Mouse (Mus musculus): ENCODE measurements at regions not wholly inside any gene's neighbourhood (a gene's known extent, or its start where the extent isn't known, plus 50 kb on each side); places are given as distances from the start of the nearest gene placed in this dataset.

DNA sequence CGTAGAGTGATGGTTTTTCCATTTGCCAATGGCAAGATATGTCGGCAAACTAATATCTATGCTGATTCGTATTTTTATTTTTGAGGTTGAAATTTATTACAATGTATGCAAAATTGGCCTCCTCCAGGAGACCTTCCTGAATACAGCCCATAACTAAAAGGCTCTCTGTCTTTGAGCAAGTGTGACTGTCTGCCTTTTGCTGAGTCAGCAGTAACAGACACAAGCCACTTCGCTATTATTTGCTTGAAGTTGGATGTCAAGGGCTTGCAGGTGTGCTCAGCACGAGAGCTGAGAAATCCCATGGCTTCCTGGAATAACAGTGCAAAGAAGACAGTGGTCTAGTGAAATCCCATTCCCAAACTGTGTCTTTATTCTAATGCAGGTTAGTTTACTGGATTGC lies 56.9 kb downstream of the Dmrt2 start:
- Histone ChIP-seq H3K4me2 (ENCODE audit: low read depth, low read length, severe bottlenecking) (no peak overlapping the region), H3K4me1 (replicated peaks; ENCODE audit: control insufficient read depth, insufficient read depth, low read length) (no peaks in the 10 kb centered on the region), H3K36me3 (ENCODE audit: control insufficient read depth, insufficient read depth, low read length) (no peaks in the 10 kb centered on the region), H3K4me3 (ENCODE audit: low read depth, low read length) (no peak overlapping the region), H3K9ac (ENCODE audit: low read length) (no peak overlapping the region), H3K27ac (ENCODE audit: low read depth, low read length) (no peak overlapping the region), H3K27me3 (ENCODE audit: control insufficient read depth, insufficient read depth, low read length) (no peaks in the 10 kb centered on the region), H3K9me3 (ENCODE audit: control insufficient read depth, low read length) (no peaks in the 10 kb centered on the region)
- no peak for ATAC-seq (replicated peaks; ENCODE audit: low FRiP score)
- WGBS, result 90% methylated on average over 5 of the region's 5 CpGs
- no peak for DNase-seq (ENCODE audit: low spot score)

DNA sequence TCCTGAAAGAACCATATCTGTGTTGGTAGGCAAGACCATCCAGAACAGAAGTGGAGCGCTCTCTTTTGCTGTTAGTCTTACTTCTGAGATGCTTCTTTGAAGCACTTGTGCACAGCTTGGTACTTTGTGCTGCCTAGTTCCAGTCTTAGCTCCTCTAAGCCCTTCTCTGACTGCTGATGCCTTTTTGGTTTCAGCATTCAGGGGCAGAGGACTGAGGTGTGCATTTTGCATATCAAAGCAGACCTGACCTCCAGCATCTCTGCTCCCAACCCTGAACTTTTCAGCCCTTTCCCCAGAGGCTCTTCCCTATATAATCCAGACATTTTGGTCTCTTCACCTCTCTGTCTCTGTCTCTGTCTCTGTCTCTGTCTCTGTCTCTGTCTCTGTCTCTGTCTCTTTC lies 57.4 kb downstream of the Dmrt2 start:
- no peaks in the 10 kb centered on the region for H3K27me3 ChIP-seq (ENCODE audit: control insufficient read depth, insufficient read depth, low read length)
- no peak overlapping the region for H3K27ac ChIP-seq (ENCODE audit: low read depth, low read length)
- 90% methylated on average over 1 of the region's 1 CpGs for WGBS
- no peak overlapping the region for H3K4me3 ChIP-seq (ENCODE audit: low read depth, low read length)
- H3K4me1 ChIP-seq (replicated peaks; ENCODE audit: control insufficient read depth, insufficient read depth, low read length), result no peaks in the 10 kb centered on the region
- H3K36me3 ChIP-seq (ENCODE audit: control insufficient read depth, insufficient read depth, low read length), result no peaks in the 10 kb centered on the region
- H3K9ac ChIP-seq (ENCODE audit: low read length), result no peak overlapping the region
- ATAC-seq (replicated peaks; ENCODE audit: low FRiP score), result no peak
- no peak overlapping the region for H3K4me2 ChIP-seq (ENCODE audit: low read depth, low read length, severe bottlenecking)
- no peak for DNase-seq (ENCODE audit: low spot score)
- no peaks in the 10 kb centered on the region for H3K9me3 ChIP-seq (ENCODE audit: control insufficient read depth, low read length)

DNA sequence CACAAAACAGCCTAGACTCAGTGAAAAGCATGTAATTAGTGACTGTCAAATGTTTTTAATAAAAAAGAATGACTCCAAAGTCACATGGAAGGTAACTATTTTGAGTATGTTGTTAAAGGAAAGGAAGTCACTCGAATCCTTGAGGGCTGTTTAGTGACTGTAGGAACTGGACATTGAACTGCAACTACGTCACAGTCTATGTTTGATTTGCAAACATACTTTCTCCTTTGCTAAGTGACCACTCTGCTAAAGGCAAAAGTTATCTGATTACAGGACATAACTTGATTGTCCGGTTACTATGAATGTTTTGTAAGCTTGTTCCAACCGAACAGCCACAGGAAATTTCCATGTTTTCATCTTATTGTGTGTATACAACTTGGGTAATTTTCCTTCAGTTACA lies 106.2 kb downstream of the Dmrt2 start:
- DNase-seq (ENCODE audit: low spot score), result no peak
- no peaks in the 10 kb centered on the region for H3K36me3 ChIP-seq (ENCODE audit: control insufficient read depth, insufficient read depth, low read length)
- no peak for ATAC-seq (replicated peaks; ENCODE audit: low FRiP score)
- H3K27ac ChIP-seq (ENCODE audit: low read depth, low read length), result no peak overlapping the region
- no peak overlapping the region for H3K9ac ChIP-seq (ENCODE audit: low read length)
- no peaks in the 10 kb centered on the region for H3K4me1 ChIP-seq (replicated peaks; ENCODE audit: control insufficient read depth, insufficient read depth, low read length)
- H3K4me3 ChIP-seq (ENCODE audit: low read depth, low read length), result no peak overlapping the region
- no peak overlapping the region for H3K4me2 ChIP-seq (ENCODE audit: low read depth, low read length, severe bottlenecking)
- H3K27me3 ChIP-seq (ENCODE audit: control insufficient read depth, insufficient read depth, low read length), result no peaks in the 10 kb centered on the region
- WGBS, result 88% methylated on average over 4 of the region's 4 CpGs
- no peaks in the 10 kb centered on the region for H3K9me3 ChIP-seq (ENCODE audit: control insufficient read depth, low read length)

DNA sequence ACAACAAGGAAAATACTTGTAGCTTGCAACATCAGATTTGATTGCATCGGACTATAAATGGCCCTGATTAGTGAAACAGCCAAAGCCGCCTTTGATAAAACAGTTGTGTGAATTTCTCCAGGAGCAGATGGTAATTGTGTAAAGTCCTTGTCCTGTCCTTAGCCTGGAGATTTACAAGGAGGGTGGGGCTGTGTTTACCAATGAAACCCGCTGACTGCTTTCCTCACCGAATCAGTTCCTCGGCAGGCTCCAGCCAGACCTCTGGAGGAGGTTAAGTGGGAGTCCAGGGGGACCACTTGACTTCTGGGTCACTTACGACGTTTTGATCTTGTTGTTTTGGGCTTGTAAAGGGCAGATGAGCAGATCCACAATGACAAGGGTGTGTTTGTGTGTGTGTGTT lies 107.1 kb downstream of the Dmrt2 start:
- ATAC-seq (replicated peaks; ENCODE audit: low FRiP score), result no peak
- DNase-seq (ENCODE audit: low spot score), result no peak

GRCm38 (mm10) chr19:25781314-25781713 lies 109.1 kb downstream of the Dmrt2 start:
- H3K9me3 ChIP-seq (ENCODE audit: control insufficient read depth, low read length), result no peaks in the 10 kb centered on the region
- no peak overlapping the region for H3K27ac ChIP-seq (ENCODE audit: low read depth, low read length)
- H3K9ac ChIP-seq (ENCODE audit: low read length), result no peak overlapping the region
- H3K4me2 ChIP-seq (ENCODE audit: low read depth, low read length, severe bottlenecking), result no peak overlapping the region
- no peak for ATAC-seq (replicated peaks; ENCODE audit: low FRiP score)
- DNase-seq (ENCODE audit: low spot score), result no peak
- no peaks in the 10 kb centered on the region for H3K4me1 ChIP-seq (replicated peaks; ENCODE audit: control insufficient read depth, insufficient read depth, low read length)
- H3K36me3 ChIP-seq (ENCODE audit: control insufficient read depth, insufficient read depth, low read length), result no peaks in the 10 kb centered on the region
- H3K27me3 ChIP-seq (ENCODE audit: control insufficient read depth, insufficient read depth, low read length), result no peaks in the 10 kb centered on the region
- H3K4me3 ChIP-seq (ENCODE audit: low read depth, low read length), result no peak overlapping the region
- 90% methylated on average over 7 of the region's 7 CpGs for WGBS

More for the DNA sequence above, 107.1 kb downstream of the Dmrt2 start:
- Histone ChIP-seq H3K4me1 (replicated peaks; ENCODE audit: control insufficient read depth, insufficient read depth, low read length) (no peaks in the 10 kb centered on the region), H3K4me2 (ENCODE audit: low read depth, low read length, severe bottlenecking) (no peak overlapping the region), H3K27ac (ENCODE audit: low read depth, low read length) (no peak overlapping the region), H3K36me3 (ENCODE audit: control insufficient read depth, insufficient read depth, low read length) (no peaks in the 10 kb centered on the region), H3K4me3 (ENCODE audit: low read depth, low read length) (no peak overlapping the region), H3K9me3 (ENCODE audit: control insufficient read depth, low read length) (no peaks in the 10 kb centered on the region), H3K9ac (ENCODE audit: low read length) (no peak overlapping the region), H3K27me3 (ENCODE audit: control insufficient read depth, insufficient read depth, low read length) (no peaks in the 10 kb centered on the region)
- 73% methylated on average over 7 of the region's 7 CpGs for WGBS

DNA sequence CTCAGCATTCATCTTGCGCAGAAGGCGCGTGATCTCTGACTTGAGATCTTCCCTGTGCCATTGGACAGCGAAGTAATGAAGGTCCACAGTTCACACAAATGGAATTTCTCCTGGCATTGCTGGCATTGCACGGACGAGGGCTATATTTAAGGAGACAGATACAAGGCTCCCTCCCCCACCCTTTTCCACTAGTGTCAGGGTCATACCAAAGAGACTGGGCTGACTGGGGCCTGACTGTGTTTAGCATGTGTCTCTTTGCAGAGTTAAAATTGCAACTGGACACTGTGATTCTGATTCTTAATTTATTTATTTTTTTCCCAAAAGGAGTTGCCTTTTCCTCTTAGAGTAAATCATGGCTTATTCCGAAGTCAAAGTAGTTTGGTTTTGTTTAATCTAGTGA lies 130.5 kb downstream of the Dmrt2 start:
- H3K36me3 ChIP-seq (ENCODE audit: control insufficient read depth, insufficient read depth, low read length), result no peaks in the 10 kb centered on the region
- ATAC-seq (replicated peaks; ENCODE audit: low FRiP score), result no peak
- DNase-seq (ENCODE audit: low spot score), result no peak
- H3K4me1 ChIP-seq (replicated peaks; ENCODE audit: control insufficient read depth, insufficient read depth, low read length), result no peaks in the 10 kb centered on the region
- no peaks in the 10 kb centered on the region for H3K27me3 ChIP-seq (ENCODE audit: control insufficient read depth, insufficient read depth, low read length)
- H3K9ac ChIP-seq (ENCODE audit: low read length), result no peak overlapping the region
- no peaks in the 10 kb centered on the region for H3K9me3 ChIP-seq (ENCODE audit: control insufficient read depth, low read length)
- no peak overlapping the region for H3K4me2 ChIP-seq (ENCODE audit: low read depth, low read length, severe bottlenecking)
- H3K27ac ChIP-seq (ENCODE audit: low read depth, low read length), result no peak overlapping the region
- no peak overlapping the region for H3K4me3 ChIP-seq (ENCODE audit: low read depth, low read length)
- 86% methylated on average over 7 of the region's 7 CpGs for WGBS

- H3K36me3 ChIP-seq (ENCODE audit: control insufficient read depth, insufficient read depth, low read length), result no peaks in the 10 kb centered on the region
- DNase-seq (ENCODE audit: low spot score), result no peak
- no peaks in the 10 kb centered on the region for H3K27me3 ChIP-seq (ENCODE audit: control insufficient read depth, insufficient read depth, low read length)
- no peak overlapping the region for H3K9ac ChIP-seq (ENCODE audit: low read length)
- 74% methylated on average over 11 of the region's 11 CpGs for WGBS
- H3K4me3 ChIP-seq (ENCODE audit: low read depth, low read length), result no peak overlapping the region
- no peak overlapping the region for H3K27ac ChIP-seq (ENCODE audit: low read depth, low read length)
- H3K4me1 ChIP-seq (replicated peaks; ENCODE audit: control insufficient read depth, insufficient read depth, low read length), result no peaks in the 10 kb centered on the region
- no peaks in the 10 kb centered on the region for H3K9me3 ChIP-seq (ENCODE audit: control insufficient read depth, low read length)
- H3K4me2 ChIP-seq (ENCODE audit: low read depth, low read length, severe bottlenecking), result no peak overlapping the region
- no peak for ATAC-seq (replicated peaks; ENCODE audit: low FRiP score)
Measured at GRCm38 (mm10) chr19:25805351-25805750, 133.1 kb downstream of the Dmrt2 start.

DNA sequence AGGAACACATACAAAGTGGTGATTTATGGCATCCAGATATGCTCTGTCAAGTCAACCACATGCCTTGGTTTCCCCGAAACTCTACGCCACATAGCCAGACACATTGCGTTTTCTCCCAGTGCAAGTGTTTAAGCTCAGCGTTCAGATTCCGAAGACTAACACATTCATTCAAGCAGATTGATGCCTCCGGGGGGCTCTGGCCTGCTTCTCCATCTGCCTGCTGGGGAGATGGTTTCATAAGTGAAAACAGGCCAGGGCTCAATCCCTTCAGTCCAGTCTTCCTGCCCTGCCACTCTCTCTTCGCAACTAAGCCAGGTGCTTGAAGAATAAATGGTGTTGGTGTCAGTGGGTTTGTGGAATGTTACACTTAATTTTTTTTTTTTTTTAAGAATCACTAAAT lies 141.4 kb downstream of the Dmrt2 start:
- Histone ChIP-seq H3K27me3 (ENCODE audit: control insufficient read depth, insufficient read depth, low read length) (no peaks in the 10 kb centered on the region), H3K9me3 (ENCODE audit: control insufficient read depth, low read length) (no peaks in the 10 kb centered on the region), H3K27ac (ENCODE audit: low read depth, low read length) (no peak overlapping the region), H3K36me3 (ENCODE audit: control insufficient read depth, insufficient read depth, low read length) (no peaks in the 10 kb centered on the region), H3K4me3 (ENCODE audit: low read depth, low read length) (no peak overlapping the region), H3K9ac (ENCODE audit: low read length) (no peak overlapping the region), H3K4me1 (replicated peaks; ENCODE audit: control insufficient read depth, insufficient read depth, low read length) (no peaks in the 10 kb centered on the region), H3K4me2 (ENCODE audit: low read depth, low read length, severe bottlenecking) (no peak overlapping the region)
- no peak for ATAC-seq (replicated peaks; ENCODE audit: low FRiP score)
- DNase-seq (ENCODE audit: low spot score), result no peak
- WGBS, result 75% methylated on average over 7 of the region's 7 CpGs

GRCm38 (mm10) chr19:25845158-25845557 lies 172.9 kb downstream of the Dmrt2 start:
- Histone ChIP-seq H3K27me3 (ENCODE audit: control insufficient read depth, insufficient read depth, low read length) (no peaks in the 10 kb centered on the region), H3K9ac (ENCODE audit: low read length) (no peak overlapping the region), H3K4me3 (ENCODE audit: low read depth, low read length) (no peak overlapping the region), H3K27ac (ENCODE audit: low read depth, low read length) (no peak overlapping the region), H3K9me3 (ENCODE audit: control insufficient read depth, low read length) (no peaks in the 10 kb centered on the region), H3K4me1 (replicated peaks; ENCODE audit: control insufficient read depth, insufficient read depth, low read length) (no peaks in the 10 kb centered on the region), H3K36me3 (ENCODE audit: control insufficient read depth, insufficient read depth, low read length) (no peaks in the 10 kb centered on the region), H3K4me2 (ENCODE audit: low read depth, low read length, severe bottlenecking) (no peak overlapping the region)
- 81% methylated on average over 4 of the region's 4 CpGs for WGBS
- no peak for DNase-seq (ENCODE audit: low spot score)
- no peak for ATAC-seq (replicated peaks; ENCODE audit: low FRiP score)

Measured in forebrain, embryonic 11.5 days (tissue).